Mouse (Mus musculus): Measurements from ENCODE around the gene Hif3a. TPM values are rescaled to one million over a fixed set of nuclear protein-coding genes. Genes with fewer than 3 reads are reported as not detected.

Hif3a gene
- polyA plus RNA-seq, 1 experiment, result 6.9 TPM

DNA sequence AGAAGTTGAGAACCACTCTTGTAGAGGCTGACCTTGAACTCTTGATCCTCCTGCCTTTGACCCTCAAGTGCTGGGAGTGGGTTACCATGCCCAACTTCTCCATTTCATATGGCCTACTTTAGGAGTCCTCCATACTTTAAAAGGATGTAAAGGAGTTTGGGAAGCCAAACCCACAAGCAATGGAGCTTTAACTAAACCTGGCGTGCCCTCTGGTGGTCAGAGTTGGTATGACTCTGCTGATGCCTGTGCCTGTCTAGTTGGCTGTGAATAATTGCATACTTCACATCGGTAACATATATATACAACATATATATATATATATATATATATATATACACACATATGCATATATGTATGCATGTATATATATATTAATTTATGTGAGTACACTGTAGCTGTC, 4.2 kb upstream of the Hif3a start:
- peak; percentile 77 for DNase-seq (ENCODE audit: low read depth)
- no peak for TF ChIP-seq POLR2A (IDR thresholded peaks at IDR 0.05; ENCODE audit: borderline replicate concordance, extremely low read depth, insufficient read depth, insufficient read length, poor library complexity, severe bottlenecking)
- peak; percentile 84 for TF ChIP-seq CTCF (IDR thresholded peaks at IDR 0.05; ENCODE audit: borderline replicate concordance, extremely low read depth, insufficient read depth, insufficient read length)

DNA sequence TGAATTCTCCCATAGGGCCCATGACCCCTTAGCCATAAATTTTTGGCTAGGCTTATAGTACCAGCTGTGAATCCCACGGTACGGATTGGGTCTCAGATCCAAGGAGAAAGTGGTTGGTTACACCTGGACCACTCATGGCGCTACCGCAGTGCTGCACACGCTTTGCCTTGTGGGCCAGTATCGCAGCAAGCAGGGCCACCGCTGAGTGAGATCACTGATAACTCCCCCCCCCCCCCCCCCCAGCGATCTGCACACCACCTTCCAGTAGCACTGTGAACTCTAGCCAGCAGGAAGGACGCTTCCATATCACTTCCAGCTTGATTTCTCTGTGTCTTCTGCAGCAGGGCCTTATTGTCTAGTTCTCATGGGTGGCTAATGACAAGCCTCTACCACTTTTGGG, 3.4 kb upstream of the Hif3a start:
- no peak for DNase-seq (ENCODE audit: low read depth)
- TF ChIP-seq POLR2A (IDR thresholded peaks at IDR 0.05; ENCODE audit: borderline replicate concordance, extremely low read depth, insufficient read depth, insufficient read length, poor library complexity, severe bottlenecking) (no peak), CTCF (IDR thresholded peaks at IDR 0.05; ENCODE audit: borderline replicate concordance, extremely low read depth, insufficient read depth, insufficient read length) (no peak)

DNA sequence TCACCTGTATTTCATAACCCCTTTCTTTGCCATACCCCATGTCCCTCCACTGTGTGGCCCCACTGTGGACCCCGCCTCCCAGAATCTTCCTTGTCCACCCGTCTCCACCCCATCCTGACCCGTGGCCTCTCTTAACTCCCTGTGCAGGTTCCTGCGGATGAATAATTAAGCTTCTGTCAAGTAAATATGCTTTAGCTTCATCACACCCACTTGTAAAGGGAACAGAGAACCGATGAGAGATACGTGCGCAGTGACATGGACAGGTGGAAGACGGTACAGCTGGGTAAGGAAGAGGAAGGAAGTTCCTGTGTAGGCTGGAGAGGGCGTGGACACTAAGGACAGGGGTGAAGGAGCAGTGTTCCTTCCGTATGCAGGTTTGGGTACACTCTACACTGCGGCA, 618 bp upstream of the Hif3a start:
- no peak for TF ChIP-seq CTCF (IDR thresholded peaks at IDR 0.05; ENCODE audit: borderline replicate concordance, extremely low read depth, insufficient read depth, insufficient read length)
- peak; percentile 2 for DNase-seq (ENCODE audit: low read depth)

DNA sequence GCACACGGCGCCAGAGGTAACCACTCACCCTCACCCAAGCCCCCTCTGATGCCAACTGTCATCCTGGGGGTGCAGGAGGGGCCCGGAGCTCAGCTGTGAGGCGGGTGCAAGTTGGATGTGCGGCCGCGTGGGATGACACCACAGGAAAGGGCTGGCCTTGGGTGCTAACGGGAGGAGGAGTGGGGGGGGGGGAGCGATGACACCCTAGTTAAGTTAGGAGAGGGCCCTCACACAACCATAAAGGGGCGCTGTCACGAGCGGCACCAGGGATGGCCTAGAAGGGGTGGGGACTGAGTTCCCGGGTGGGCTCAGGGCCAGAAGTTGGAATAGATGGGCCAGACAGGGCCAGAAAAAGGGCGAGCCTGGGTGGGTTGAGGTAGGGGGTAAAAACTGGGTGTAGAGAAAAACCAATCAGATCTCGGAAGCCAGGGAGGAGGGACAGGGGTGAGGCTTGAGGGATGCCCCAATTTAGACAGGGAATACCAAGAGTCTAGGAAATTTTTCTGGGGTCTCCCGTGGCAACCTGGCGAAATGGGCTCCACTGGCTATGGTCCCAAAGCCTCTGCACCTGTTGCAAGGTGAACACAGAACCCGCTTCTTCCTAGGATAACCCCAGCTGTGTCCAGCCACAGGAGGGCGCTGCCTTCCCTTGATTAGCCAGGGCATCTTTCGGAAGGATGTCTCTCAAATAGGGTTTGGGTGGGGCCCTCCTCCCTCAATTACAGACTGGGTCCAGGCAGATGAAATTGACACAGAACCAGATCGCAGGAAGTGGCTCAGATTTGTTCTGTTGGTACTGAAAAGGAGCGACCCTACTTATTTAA, 1.2 kb downstream of the Hif3a start:
- peak; percentile 15 for DNase-seq (ENCODE audit: low read depth)
- TF ChIP-seq POLR2A (IDR thresholded peaks at IDR 0.05; ENCODE audit: borderline replicate concordance, extremely low read depth, insufficient read depth, insufficient read length, poor library complexity, severe bottlenecking) (no peak), CTCF (IDR thresholded peaks at IDR 0.05; ENCODE audit: borderline replicate concordance, extremely low read depth, insufficient read depth, insufficient read length) (no peak)

DNA sequence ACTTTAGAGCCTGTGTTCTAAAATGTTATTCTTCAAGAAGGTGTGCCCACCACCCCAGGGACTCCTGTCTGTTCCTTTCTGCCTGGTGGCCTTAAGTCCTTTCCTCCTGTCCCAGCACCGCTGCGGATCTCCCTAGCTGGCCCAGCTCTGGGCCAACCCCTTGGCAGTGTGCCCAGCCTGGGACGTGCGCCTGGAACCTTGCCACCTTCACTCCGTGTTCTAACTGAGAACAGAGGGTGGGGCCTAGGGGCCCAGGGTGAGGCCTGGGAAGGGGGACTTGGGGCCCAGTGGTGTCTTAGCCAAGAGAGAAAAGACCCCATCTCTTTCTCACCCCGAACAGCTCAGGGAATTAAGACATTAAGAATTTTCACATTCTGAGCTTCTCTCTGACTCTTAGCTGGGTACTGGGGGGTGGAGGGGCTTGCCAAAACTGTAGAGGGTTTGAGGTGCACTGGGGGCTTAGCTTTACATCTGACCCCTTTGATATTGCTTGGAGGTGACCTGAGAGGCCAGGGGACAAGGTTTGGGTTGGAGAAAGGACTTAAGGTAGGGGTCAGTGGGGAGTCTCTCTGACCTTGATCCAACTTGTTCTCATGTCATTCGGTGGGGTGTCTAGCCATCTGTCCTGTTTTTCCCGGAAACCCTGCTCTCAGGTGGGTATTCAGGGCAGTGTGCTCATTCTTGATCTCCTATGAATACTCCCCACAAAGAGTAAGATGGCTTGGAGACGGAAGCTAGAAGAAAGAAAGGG, 2.0 kb downstream of the Hif3a start:
- TF ChIP-seq POLR2A (IDR thresholded peaks at IDR 0.05; ENCODE audit: borderline replicate concordance, extremely low read depth, insufficient read depth, insufficient read length, poor library complexity, severe bottlenecking) (no peak), CTCF (IDR thresholded peaks at IDR 0.05; ENCODE audit: borderline replicate concordance, extremely low read depth, insufficient read depth, insufficient read length) (no peak)
- DNase-seq (ENCODE audit: low read depth), result peak; percentile 95

DNA sequence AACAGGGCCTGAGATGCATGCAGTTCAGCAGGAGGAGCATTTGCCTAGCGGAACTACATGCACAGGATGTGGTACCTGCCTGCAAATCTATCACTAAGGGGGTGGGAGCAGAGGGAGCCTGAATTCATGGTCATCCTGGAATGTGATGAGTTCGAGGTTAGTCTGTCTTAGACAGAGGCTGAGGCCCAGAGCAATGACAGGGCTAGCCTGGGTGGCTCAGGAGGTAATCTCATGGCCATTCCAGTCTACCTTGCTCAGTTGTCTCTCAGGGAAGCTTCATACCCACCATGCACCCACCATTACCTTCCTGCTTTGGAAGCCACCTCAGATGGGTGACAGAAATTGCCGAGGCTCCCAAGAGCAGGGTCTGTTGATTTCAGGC, 2.8 kb downstream of the Hif3a start:
- DNase-seq (ENCODE audit: low read depth), result no peak
- TF ChIP-seq POLR2A (IDR thresholded peaks at IDR 0.05; ENCODE audit: borderline replicate concordance, extremely low read depth, insufficient read depth, insufficient read length, poor library complexity, severe bottlenecking), result no peak
- TF ChIP-seq CTCF (IDR thresholded peaks at IDR 0.05; ENCODE audit: borderline replicate concordance, extremely low read depth, insufficient read depth, insufficient read length), result no peak

DNA sequence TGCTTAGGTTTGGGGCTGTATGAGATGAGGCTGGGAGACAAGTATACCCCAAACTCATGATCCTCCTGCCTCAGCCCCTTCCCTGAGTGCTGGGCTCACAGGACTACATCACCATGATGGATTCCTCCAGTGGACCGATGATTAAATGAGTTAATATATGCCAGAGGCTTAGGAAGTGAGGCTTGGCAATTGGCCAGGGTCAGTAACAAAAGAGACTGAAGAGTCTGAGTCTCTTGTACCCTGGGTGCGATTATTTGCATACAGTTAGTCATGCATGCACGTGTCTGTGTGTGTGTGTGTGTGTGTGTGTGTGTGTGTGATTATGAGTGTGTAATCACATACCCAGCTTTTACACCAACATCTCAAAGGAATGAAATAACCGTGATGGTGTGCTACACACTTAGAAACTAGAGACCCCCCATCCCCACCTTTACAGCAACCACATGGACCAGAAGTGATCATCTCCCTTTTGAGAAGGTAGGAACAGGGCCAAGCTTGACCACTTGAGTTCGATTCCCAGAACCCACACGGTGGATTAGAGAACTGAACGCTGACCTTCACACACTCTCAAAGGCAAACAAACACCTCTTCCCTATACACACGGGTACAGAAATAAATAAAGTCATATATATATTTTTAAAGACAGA, 3.3 kb downstream of the Hif3a start:
- peak; percentile 93 for DNase-seq (ENCODE audit: low read depth)
- TF ChIP-seq CTCF (IDR thresholded peaks at IDR 0.05; ENCODE audit: borderline replicate concordance, extremely low read depth, insufficient read depth, insufficient read length) (no peak), POLR2A (IDR thresholded peaks at IDR 0.05; ENCODE audit: borderline replicate concordance, extremely low read depth, insufficient read depth, insufficient read length, poor library complexity, severe bottlenecking) (no peak)

DNA sequence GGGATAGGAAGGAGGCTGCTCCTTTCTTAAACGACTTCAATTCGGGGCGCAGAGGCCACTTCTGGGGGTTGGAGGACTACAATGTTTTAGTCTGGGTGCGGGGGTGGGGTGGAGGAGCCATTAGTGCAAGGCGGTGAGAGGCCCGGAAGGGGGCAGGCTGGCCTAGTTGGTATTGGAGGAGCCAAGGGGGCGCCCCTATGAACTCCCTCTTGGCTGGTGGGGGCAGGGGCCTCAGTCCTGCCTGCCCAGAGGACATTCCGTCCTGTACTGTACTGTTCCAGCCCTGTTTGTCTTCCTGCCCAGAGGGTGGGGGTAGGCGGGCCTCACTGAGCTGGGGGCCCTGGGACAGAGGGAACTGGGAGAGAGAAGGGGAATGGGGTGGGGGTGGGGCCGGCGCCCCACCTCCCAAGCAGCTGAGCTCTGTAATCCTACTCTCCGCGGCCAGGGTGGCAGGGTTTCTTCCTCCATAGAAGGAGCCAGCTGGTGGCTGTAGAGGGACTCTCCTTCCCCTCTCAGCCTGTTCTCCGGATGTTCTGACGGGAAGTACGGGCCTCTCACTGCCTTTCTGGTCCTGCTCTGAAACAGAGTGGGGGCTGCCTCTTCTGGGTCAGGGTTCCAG, 4.0 kb downstream of the Hif3a start:
- peak; percentile 82 for DNase-seq (ENCODE audit: low read depth)
- TF ChIP-seq POLR2A (IDR thresholded peaks at IDR 0.05; ENCODE audit: borderline replicate concordance, extremely low read depth, insufficient read depth, insufficient read length, poor library complexity, severe bottlenecking) (no peak), CTCF (IDR thresholded peaks at IDR 0.05; ENCODE audit: borderline replicate concordance, extremely low read depth, insufficient read depth, insufficient read length) (no peak)

DNA sequence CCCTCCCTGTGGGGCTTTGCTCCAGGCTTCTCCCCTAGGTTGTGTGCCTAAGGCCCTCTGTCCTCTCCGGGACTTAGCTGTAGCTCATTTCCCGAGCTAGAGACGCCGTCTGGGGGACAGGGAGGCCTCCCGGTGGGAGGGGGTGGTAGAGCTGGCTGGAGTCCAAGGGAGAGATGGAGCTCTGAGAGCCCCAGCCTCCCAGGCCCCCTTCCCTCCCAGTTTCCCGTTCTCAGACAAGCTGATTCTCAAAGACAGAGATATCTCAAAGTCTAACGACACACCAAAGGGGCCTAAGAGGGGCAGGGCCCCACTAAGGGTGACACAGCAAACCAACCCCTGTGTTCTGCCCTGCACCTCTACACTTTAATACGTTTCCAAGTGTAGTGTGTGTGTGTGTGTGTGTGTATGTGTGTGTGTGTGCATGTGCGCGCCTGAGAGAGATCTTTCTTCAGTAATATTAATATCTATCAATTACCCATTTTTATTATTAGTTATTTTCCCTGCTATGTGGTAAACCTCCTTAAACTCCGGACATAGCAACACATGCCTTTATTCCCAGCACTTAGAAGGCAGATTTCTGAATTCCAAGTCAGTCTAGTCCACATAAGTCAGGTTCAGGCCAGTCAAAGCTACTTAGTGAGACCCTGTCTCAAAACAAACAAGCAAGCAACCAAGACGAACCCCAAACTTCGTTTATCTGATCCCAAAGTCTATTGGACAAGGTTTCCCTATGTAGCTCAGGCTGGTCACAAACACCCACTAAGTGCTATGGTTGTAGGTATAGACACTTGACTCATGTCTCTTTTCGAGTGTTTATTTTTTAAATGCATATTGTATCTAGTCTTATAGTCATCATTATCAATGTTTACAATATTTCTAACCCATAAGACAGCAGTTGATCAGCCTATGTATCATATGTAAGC, 5.4 kb downstream of the Hif3a start:
- peak; percentile 76 for DNase-seq (ENCODE audit: low read depth)
- TF ChIP-seq POLR2A (IDR thresholded peaks at IDR 0.05; ENCODE audit: borderline replicate concordance, extremely low read depth, insufficient read depth, insufficient read length, poor library complexity, severe bottlenecking) (no peak), CTCF (IDR thresholded peaks at IDR 0.05; ENCODE audit: borderline replicate concordance, extremely low read depth, insufficient read depth, insufficient read length) (no peak)

DNA sequence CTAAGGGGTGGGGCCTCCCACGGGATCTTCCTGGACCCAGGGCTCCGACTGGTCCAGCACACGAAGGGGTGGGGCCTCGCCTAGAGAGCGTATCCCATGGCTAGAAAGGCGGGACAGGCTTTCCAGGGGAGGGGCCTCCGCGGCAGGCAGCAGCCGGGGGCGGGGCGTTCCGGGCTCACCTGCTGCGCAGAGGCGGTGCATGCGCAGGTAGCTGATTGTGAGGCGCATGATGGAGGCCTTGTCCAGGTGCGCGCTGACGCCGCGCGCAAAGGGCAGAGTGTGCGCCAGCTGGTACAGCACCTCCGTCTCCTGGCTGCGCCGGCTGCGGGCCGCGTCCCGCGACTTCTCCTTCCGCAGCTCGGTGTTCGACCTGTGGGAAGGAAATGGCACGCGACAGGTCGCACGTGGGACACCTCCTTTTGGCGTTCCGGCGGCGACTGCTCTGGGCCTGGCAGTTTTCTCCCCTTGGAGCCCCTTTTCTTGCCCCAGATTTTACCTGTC, 6.1 kb downstream of the Hif3a start:
- TF ChIP-seq CTCF (IDR thresholded peaks at IDR 0.05; ENCODE audit: borderline replicate concordance, extremely low read depth, insufficient read depth, insufficient read length), result no peak
- TF ChIP-seq POLR2A (IDR thresholded peaks at IDR 0.05; ENCODE audit: borderline replicate concordance, extremely low read depth, insufficient read depth, insufficient read length, poor library complexity, severe bottlenecking), result peak; percentile 21; the same call in 1 of the 2 replicates
- DNase-seq (ENCODE audit: low read depth), result peak; percentile 92

Data from brain, embryonic 14.5 days (tissue).